Mouse (Mus musculus): ENCODE results near the gene Scaf4. TPM values are rescaled to one million over a fixed set of nuclear protein-coding genes. Genes with fewer than 3 reads are reported as not detected.

Scaf4 gene
- polyA plus RNA-seq, 1 experiment from 2014 or later = 12.1 TPM

GRCm38 (mm10) chr16:90266581-90266980 is 17.7 kb downstream of the Scaf4 start:
- Histone ChIP-seq H3K36me3 (ENCODE audit: insufficient read depth, low read length) (no peaks in the 10 kb centered on the region), H3K4me1 (ENCODE audit: insufficient read depth, low read depth, low read length) (no peaks in the 10 kb centered on the region), H3K27me3 (replicated peaks; ENCODE audit: insufficient read depth, low read length) (no peaks in the 10 kb centered on the region), H3K9ac (replicated peaks; ENCODE audit: low read depth) (no peak overlapping the region), H3K4me2 (replicated peaks; ENCODE audit: low read depth, low read length) (no peak overlapping the region), H3K9me3 (ENCODE audit: low read length) (no peaks in the 10 kb centered on the region), H3K4me3 (ENCODE audit: low read depth, low read length) (no peak overlapping the region), H3K27ac (ENCODE audit: low read length) (no peak overlapping the region)
- TF ChIP-seq CTCF (IDR thresholded peaks at IDR 0.05) = no peak
- DNase-seq (ENCODE audit: low spot score) (peak; percentile 47), ATAC-seq (peak; percentile 19; the same call in 1 of the 2 replicates)
- WGBS = 4% methylated on average over 1 of the region's 1 CpGs

DNA sequence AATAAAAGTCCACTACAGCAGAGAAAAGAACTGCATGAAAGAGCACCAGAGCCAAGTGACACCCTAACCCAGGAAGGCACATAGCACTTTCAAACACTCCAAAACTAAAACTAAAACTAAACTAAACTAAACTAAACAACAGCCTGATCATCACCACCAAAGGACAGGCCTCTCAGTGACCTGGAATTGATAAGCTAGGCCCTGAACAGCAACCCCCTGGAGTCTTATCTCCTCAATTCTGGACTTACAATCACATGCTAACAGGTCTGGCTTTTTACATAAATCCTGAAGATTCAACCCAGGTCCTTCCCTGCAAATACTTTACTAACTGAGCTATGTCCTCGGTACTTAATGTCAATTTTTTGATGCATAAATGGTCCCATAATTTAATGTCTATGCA is 19.2 kb downstream of the Scaf4 start:
- Histone ChIP-seq H3K27me3 (replicated peaks; ENCODE audit: insufficient read depth, low read length) (no peaks in the 10 kb centered on the region), H3K36me3 (ENCODE audit: insufficient read depth, low read length) (no peaks in the 10 kb centered on the region), H3K9me3 (ENCODE audit: low read length) (no peaks in the 10 kb centered on the region), H3K4me1 (ENCODE audit: insufficient read depth, low read depth, low read length) (no peaks in the 10 kb centered on the region), H3K27ac (ENCODE audit: low read length) (no peak overlapping the region), H3K4me2 (replicated peaks; ENCODE audit: low read depth, low read length) (no peak overlapping the region), H3K9ac (replicated peaks; ENCODE audit: low read depth) (no peak overlapping the region), H3K4me3 (ENCODE audit: low read depth, low read length) (no peak overlapping the region)
- WGBS = 63% methylated on average over 1 of the region's 1 CpGs
- DNase-seq (ENCODE audit: low spot score) = no peak
- ATAC-seq = no peak
- no peak for TF ChIP-seq EP300 (IDR thresholded peaks at IDR 0.05)
- TF ChIP-seq CTCF (IDR thresholded peaks at IDR 0.05) = no peak

- H3K9me3 ChIP-seq (ENCODE audit: low read length) = no peaks in the 10 kb centered on the region
- ATAC-seq (no peak), DNase-seq (ENCODE audit: low spot score) (no peak)
- no peak overlapping the region for H3K4me3 ChIP-seq (ENCODE audit: low read depth, low read length)
- no peak overlapping the region for H3K4me2 ChIP-seq (replicated peaks; ENCODE audit: low read depth, low read length)
- no peaks in the 10 kb centered on the region for H3K27me3 ChIP-seq (replicated peaks; ENCODE audit: insufficient read depth, low read length)
- no peak for TF ChIP-seq EP300 (IDR thresholded peaks at IDR 0.05)
- no peak for TF ChIP-seq CTCF (IDR thresholded peaks at IDR 0.05)
- WGBS = 70% methylated on average over 5 of the region's 5 CpGs
- no peak overlapping the region for H3K9ac ChIP-seq (replicated peaks; ENCODE audit: low read depth)
- no peaks in the 10 kb centered on the region for H3K4me1 ChIP-seq (ENCODE audit: insufficient read depth, low read depth, low read length)
- no peaks in the 10 kb centered on the region for H3K36me3 ChIP-seq (ENCODE audit: insufficient read depth, low read length)
- no peak overlapping the region for H3K27ac ChIP-seq (ENCODE audit: low read length)
These were observed 20.3 kb downstream of the Scaf4 start for GRCm38 (mm10) chr16:90264021-90264420.

DNA sequence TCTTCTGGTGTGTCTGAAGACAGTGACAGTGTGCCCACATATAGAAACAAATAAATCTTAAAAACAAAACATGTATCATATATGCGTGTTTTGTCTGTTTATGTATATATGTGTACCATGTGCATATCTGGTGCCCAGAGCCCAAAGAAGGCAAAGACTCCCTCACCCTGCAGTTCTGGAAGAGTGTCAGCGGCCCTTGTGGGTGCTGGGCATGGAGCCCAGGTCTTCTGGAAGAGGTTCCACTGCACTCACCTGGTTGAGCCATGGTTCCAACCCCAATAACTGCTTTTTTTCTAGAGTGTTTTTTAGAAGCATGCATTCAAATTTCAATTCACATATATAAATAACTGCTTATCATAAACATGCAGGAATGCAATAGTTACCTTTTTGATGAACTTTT is 22.5 kb downstream of the Scaf4 start:
- Histone ChIP-seq H3K4me2 (replicated peaks; ENCODE audit: low read depth, low read length) (no peak overlapping the region), H3K4me3 (ENCODE audit: low read depth, low read length) (no peak overlapping the region), H3K9ac (replicated peaks; ENCODE audit: low read depth) (no peak overlapping the region), H3K4me1 (ENCODE audit: insufficient read depth, low read depth, low read length) (no peaks in the 10 kb centered on the region), H3K27me3 (replicated peaks; ENCODE audit: insufficient read depth, low read length) (no peaks in the 10 kb centered on the region), H3K27ac (ENCODE audit: low read length) (no peak overlapping the region), H3K36me3 (ENCODE audit: insufficient read depth, low read length) (peaks cover 12% of the 10 kb centered on the region; the same call in 1 of the 2 replicates), H3K9me3 (ENCODE audit: low read length) (no peaks in the 10 kb centered on the region)
- 88% methylated on average over 2 of the region's 2 CpGs for WGBS
- no peak for ATAC-seq
- DNase-seq (ENCODE audit: low spot score) = no peak
- TF ChIP-seq EP300 (IDR thresholded peaks at IDR 0.05) = no peak
- TF ChIP-seq CTCF (IDR thresholded peaks at IDR 0.05) = no peak

DNA sequence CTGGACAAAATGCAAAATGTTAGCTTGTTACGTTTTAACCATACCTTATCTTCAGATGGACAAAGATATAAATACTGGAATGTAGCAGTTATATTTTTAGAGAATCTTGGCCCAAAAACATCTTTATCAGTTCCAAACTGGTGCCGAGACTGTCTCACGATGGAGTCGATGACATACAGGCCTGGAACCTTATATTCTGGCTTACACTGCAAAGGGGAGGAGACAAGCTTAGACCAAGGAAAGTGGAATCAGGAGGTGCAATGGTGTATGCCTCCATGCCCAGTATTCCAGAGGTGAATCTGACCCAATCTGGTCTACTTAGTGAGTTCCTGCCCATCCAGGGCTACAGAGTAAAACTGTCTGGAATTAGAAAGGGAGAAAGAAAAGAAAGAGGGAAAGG is 24.2 kb downstream of the Scaf4 start:
- Histone ChIP-seq H3K36me3 (ENCODE audit: insufficient read depth, low read length) (peaks cover 17% of the 10 kb centered on the region; the same call in 1 of the 2 replicates), H3K27me3 (replicated peaks; ENCODE audit: insufficient read depth, low read length) (no peaks in the 10 kb centered on the region), H3K9me3 (ENCODE audit: low read length) (no peaks in the 10 kb centered on the region), H3K4me2 (replicated peaks; ENCODE audit: low read depth, low read length) (no peak overlapping the region), H3K4me1 (ENCODE audit: insufficient read depth, low read depth, low read length) (no peaks in the 10 kb centered on the region), H3K9ac (replicated peaks; ENCODE audit: low read depth) (no peak overlapping the region), H3K4me3 (ENCODE audit: low read depth, low read length) (no peak overlapping the region), H3K27ac (ENCODE audit: low read length) (no peak overlapping the region)
- TF ChIP-seq CTCF (IDR thresholded peaks at IDR 0.05) (no peak), EP300 (IDR thresholded peaks at IDR 0.05) (no peak)
- DNase-seq (ENCODE audit: low spot score) (no peak), ATAC-seq (no peak)
- 56% methylated on average over 4 of the region's 4 CpGs for WGBS

GRCm38 (mm10) chr16:90259623-90260022 is 24.7 kb downstream of the Scaf4 start:
- H3K36me3 ChIP-seq (ENCODE audit: insufficient read depth, low read length) = peaks cover 18% of the 10 kb centered on the region; the same call in 1 of the 2 replicates
- no peaks in the 10 kb centered on the region for H3K4me1 ChIP-seq (ENCODE audit: insufficient read depth, low read depth, low read length)
- 71% methylated on average over 5 of the region's 5 CpGs for WGBS
- no peak overlapping the region for H3K4me2 ChIP-seq (replicated peaks; ENCODE audit: low read depth, low read length)
- no peak overlapping the region for H3K4me3 ChIP-seq (ENCODE audit: low read depth, low read length)
- DNase-seq (ENCODE audit: low spot score) (peak; percentile 14), ATAC-seq (no peak)
- H3K9me3 ChIP-seq (ENCODE audit: low read length) = no peaks in the 10 kb centered on the region
- H3K27ac ChIP-seq (ENCODE audit: low read length) = no peak overlapping the region
- H3K9ac ChIP-seq (replicated peaks; ENCODE audit: low read depth) = no peak overlapping the region
- TF ChIP-seq EP300 (IDR thresholded peaks at IDR 0.05) (no peak), CTCF (IDR thresholded peaks at IDR 0.05) (no peak)
- H3K27me3 ChIP-seq (replicated peaks; ENCODE audit: insufficient read depth, low read length) = no peaks in the 10 kb centered on the region

- Histone ChIP-seq H3K4me3 (ENCODE audit: low read depth, low read length) (no peak overlapping the region), H3K36me3 (ENCODE audit: insufficient read depth, low read length) (peaks cover 24% of the 10 kb centered on the region; the same call in 1 of the 2 replicates), H3K27me3 (replicated peaks; ENCODE audit: insufficient read depth, low read length) (no peaks in the 10 kb centered on the region), H3K4me2 (replicated peaks; ENCODE audit: low read depth, low read length) (no peak overlapping the region), H3K9ac (replicated peaks; ENCODE audit: low read depth) (no peak overlapping the region), H3K9me3 (ENCODE audit: low read length) (no peaks in the 10 kb centered on the region), H3K4me1 (ENCODE audit: insufficient read depth, low read depth, low read length) (no peaks in the 10 kb centered on the region), H3K27ac (ENCODE audit: low read length) (no peak overlapping the region)
- ATAC-seq (no peak), DNase-seq (ENCODE audit: low spot score) (no peak)
- WGBS = 78% methylated on average over 7 of the region's 7 CpGs
- TF ChIP-seq EP300 (IDR thresholded peaks at IDR 0.05) (no peak), CTCF (IDR thresholded peaks at IDR 0.05) (no peak)
These were observed 25.4 kb downstream of the Scaf4 start for GRCm38 (mm10) chr16:90258950-90259349.

All from lung, postnatal 0 days (tissue).